Comparison of ENCODE assay signal across 8 mouse cellular contexts in genomic region chr8:19979536-19980345, GRCm38 (mm10).
DNase-seq lines count a peak whose midpoint lies in the region; ATAC-seq and TF ChIP-seq lines count a peak whose summit lies in the region.

No protein-coding gene starts in this region.

- H3K27ac ChIP-seq in gastrocnemius, adult 2 months, result peak overlapping the region; percentile 76
- 0 out of 2 replicates have a peak overlapping the region, but pooled peaks have one; percentile 41 for H3K27ac ChIP-seq in hindbrain, postnatal 0 days

- H3K9ac ChIP-seq in hindbrain, postnatal 0 days (replicated peaks; ENCODE audit: low read length), result peak overlapping the region; percentile 46

- peak; percentile 75 for TF ChIP-seq CTCF in gastrocnemius, adult 2 months (IDR thresholded peaks at IDR 0.05)
- peak; percentile 81 for TF ChIP-seq CTCF in hindbrain, postnatal 0 days (IDR thresholded peaks at IDR 0.05; ENCODE audit: low read depth)

- 12% methylated on average over 42 of the region's 42 CpGs for WGBS in hindbrain, postnatal 0 days

- H3K4me3 ChIP-seq in gastrocnemius, adult 2 months, result peak overlapping the region; percentile 80
- peak overlapping the region; percentile 37 for H3K4me3 ChIP-seq in hindbrain, postnatal 0 days (ENCODE audit: low read length)

- no peaks in the 10 kb centered on the region for H3K9me3 ChIP-seq in hindbrain, postnatal 0 days (ENCODE audit: low read length)

- H3K27me3 ChIP-seq in hindbrain, postnatal 0 days (ENCODE audit: insufficient read depth, low read length), result no peaks in the 10 kb centered on the region

- no peaks in the 10 kb centered on the region for H3K36me3 ChIP-seq in hindbrain, postnatal 0 days (ENCODE audit: insufficient read depth, low read length)

- intact Hi-C loops in gastrocnemius, adult 2 months (cut with DNase I), result no loop called here
- intact Hi-C loops in left cerebral cortex, postnatal 25 days (cut with DNase I), result no loop called here

- peak; percentile 84 for DNase-seq in gastrocnemius, adult 2 months
- peak; percentile 78 for DNase-seq in hindbrain, postnatal 0 days (ENCODE audit: low spot score)
- peak; percentile 28 to 45 for DNase-seq in left cerebral cortex, postnatal 25 days (ENCODE audit: low spot score in 2 of 2)
- DNase-seq in mesoderm, embryonic 11.5 days (ENCODE audit: low read depth, low spot score), result peak; percentile 87
- DNase-seq in right cerebral cortex, postnatal 4 days, result peak; percentile 67
- DNase-seq in yolk sac, embryonic 10.5 days (ENCODE audit: low spot score), result peak; percentile 81

- no peaks in the 10 kb centered on the region for H3K4me1 ChIP-seq in hindbrain, postnatal 0 days (ENCODE audit: insufficient read depth, low read length)

- peak; percentile 93 for ATAC-seq in activated CD4-positive, CD25-positive, alpha-beta regulatory T cell, adult 4 months
- ATAC-seq in common myeloid progenitor, adult 5-6 weeks (replicated peaks; ENCODE audit: low read depth, poor library complexity, severe bottlenecking), result peak; percentile 100
- peak; percentile 98 for ATAC-seq in hindbrain, postnatal 0 days

- H3K4me2 ChIP-seq in hindbrain, postnatal 0 days (ENCODE audit: low read depth, low read length), result peak overlapping the region; percentile 58

Comparison
In these comparisons a context has a peak if more than half of its experiments do, and no peak if none do; other contexts are left out.
1. Peak in every context shown above with its lines: DNase-seq, ATAC-seq, H3K4me3 ChIP-seq and H3K27ac ChIP-seq.
2. DNase-seq: peak in every context shown above with its lines; median percentile 87 in mesoderm, embryonic 11.5 days; 84 in gastrocnemius, adult 2 months; 81 in yolk sac, embryonic 10.5 days; 78 in hindbrain, postnatal 0 days; 67 in right cerebral cortex, postnatal 4 days; 36 in left cerebral cortex, postnatal 25 days.